Mouse (Mus musculus): ENCODE results near the gene Rnf39. TPM values are rescaled to one million over a fixed set of nuclear protein-coding genes. Genes with fewer than 3 reads are reported as not detected.

Gene Rnf39
- polyA plus RNA-seq, 1 experiment from 2014 or later: 2.2 TPM

DNA sequence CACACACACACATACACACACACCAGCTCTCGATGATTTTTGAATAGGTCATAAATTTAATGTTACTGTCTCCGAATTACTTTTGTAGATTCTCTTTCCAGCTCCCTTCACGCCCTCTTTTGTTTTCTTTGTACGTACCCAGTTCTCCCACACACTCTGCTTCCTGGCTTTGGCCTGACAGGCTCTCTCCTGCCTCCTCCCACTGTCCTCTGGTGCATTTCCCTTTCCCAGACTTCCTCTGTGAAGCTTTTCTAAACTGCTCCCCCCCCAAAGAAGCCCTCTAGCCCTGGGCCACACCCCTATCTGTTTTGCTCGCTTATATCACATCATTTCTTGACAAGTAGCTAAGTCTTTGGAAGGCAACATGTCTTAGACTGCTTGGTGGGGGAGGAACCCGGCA, 12.5 kb upstream of the Rnf39 start:
- Histone ChIP-seq H3K27me3 (replicated peaks; ENCODE audit: control insufficient read depth, insufficient read depth, low read length) (no peaks in the 10 kb centered on the region), H3K4me1 (replicated peaks; ENCODE audit: control insufficient read depth, insufficient read depth, low read length) (no peaks in the 10 kb centered on the region), H3K9me3 (ENCODE audit: control insufficient read depth) (no peaks in the 10 kb centered on the region), H3K36me3 (ENCODE audit: control insufficient read depth, insufficient read depth) (no peaks in the 10 kb centered on the region), H3K4me3 (ENCODE audit: low read depth, low read length) (no peak overlapping the region), H3K4me2 (replicated peaks; ENCODE audit: low read depth) (no peak overlapping the region), H3K27ac (ENCODE audit: low read depth, low read length) (no peak overlapping the region), H3K9ac (ENCODE audit: low read depth, low read length) (no peak overlapping the region)
- TF ChIP-seq CTCF (IDR thresholded peaks at IDR 0.05; ENCODE audit: low read depth): no peak
- ATAC-seq: no peak
- WGBS: 70% methylated on average over 6 of the region's 6 CpGs

DNA sequence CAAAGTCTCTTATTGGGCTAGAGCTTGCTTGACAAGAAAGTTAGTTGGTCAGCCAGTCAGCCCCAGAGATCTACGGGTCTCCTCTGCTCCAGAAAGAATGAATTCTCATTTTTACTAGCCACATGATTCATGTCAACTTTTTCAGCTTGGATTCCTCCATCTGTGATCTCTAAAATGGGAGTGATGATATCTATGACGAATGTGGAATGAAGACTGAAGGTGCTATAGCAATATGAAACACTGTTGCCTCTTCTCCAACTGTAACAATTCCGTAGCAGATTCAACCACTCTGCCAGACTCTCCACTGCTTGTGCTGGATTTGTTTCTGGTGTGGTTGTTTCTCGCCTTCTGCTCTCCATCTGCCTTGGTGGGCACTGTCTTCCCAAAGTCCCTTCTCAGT, 11.6 kb upstream of the Rnf39 start:
- H3K9ac ChIP-seq (ENCODE audit: low read depth, low read length): no peak overlapping the region
- H3K9me3 ChIP-seq (ENCODE audit: control insufficient read depth): no peaks in the 10 kb centered on the region
- no peak for ATAC-seq
- H3K27ac ChIP-seq (ENCODE audit: low read depth, low read length): no peak overlapping the region
- H3K4me2 ChIP-seq (replicated peaks; ENCODE audit: low read depth): no peak overlapping the region
- TF ChIP-seq CTCF (IDR thresholded peaks at IDR 0.05; ENCODE audit: low read depth): no peak
- no peaks in the 10 kb centered on the region for H3K27me3 ChIP-seq (replicated peaks; ENCODE audit: control insufficient read depth, insufficient read depth, low read length)
- H3K36me3 ChIP-seq (ENCODE audit: control insufficient read depth, insufficient read depth): no peaks in the 10 kb centered on the region
- H3K4me1 ChIP-seq (replicated peaks; ENCODE audit: control insufficient read depth, insufficient read depth, low read length): no peaks in the 10 kb centered on the region
- whole genome bisulfite sequencing: 81% methylated on average over 4 of the region's 4 CpGs
- H3K4me3 ChIP-seq (ENCODE audit: low read depth, low read length): no peak overlapping the region

DNA sequence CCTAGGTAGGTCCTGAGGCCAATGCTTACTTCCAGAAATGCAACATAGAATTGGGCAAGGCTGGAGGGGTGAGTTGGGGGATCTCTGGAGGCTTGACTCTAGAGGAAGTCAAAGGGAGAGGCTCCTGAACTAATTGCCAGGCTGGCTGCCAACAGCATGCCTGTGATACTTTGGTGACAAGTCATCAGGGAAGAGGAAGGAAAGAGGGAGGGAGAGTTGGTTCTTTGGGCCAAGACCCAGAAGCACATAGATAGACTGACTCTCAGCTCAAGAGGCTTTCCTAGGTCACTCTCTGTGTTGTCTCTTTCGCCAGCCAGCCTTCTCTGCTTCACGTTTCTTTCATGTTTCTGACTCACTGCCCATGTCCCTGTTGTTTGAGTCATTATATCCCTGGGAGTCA, 10.9 kb upstream of the Rnf39 start:
- no peak overlapping the region for H3K9ac ChIP-seq (ENCODE audit: low read depth, low read length)
- WGBS: 65% methylated on average over 2 of the region's 2 CpGs
- H3K4me1 ChIP-seq (replicated peaks; ENCODE audit: control insufficient read depth, insufficient read depth, low read length): no peaks in the 10 kb centered on the region
- H3K4me2 ChIP-seq (replicated peaks; ENCODE audit: low read depth): no peak overlapping the region
- H3K9me3 ChIP-seq (ENCODE audit: control insufficient read depth): no peaks in the 10 kb centered on the region
- no peak for ATAC-seq
- no peak overlapping the region for H3K27ac ChIP-seq (ENCODE audit: low read depth, low read length)
- no peaks in the 10 kb centered on the region for H3K27me3 ChIP-seq (replicated peaks; ENCODE audit: control insufficient read depth, insufficient read depth, low read length)
- H3K4me3 ChIP-seq (ENCODE audit: low read depth, low read length): no peak overlapping the region
- TF ChIP-seq CTCF (IDR thresholded peaks at IDR 0.05; ENCODE audit: low read depth): no peak
- no peaks in the 10 kb centered on the region for H3K36me3 ChIP-seq (ENCODE audit: control insufficient read depth, insufficient read depth)

DNA sequence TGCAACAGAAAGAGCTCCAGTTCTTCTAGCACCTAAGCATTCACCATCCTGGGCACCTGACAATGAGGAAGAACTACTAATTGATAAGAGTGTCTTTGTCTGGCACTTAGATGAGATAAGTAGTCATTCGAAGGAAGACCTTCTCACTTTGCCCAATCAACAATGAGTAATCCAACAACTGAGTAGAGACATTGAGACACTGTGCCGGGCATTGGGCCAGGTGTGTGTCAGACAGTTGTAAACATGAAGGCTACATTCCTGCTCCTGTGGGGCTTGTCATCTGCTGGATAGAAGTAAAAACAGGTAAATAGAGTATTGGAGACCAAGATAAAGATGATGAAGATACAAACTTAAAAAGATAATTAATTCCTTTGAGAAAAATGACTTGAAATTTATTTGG, 4.7 kb upstream of the Rnf39 start:
- Histone ChIP-seq H3K27me3 (replicated peaks; ENCODE audit: control insufficient read depth, insufficient read depth, low read length) (peaks cover 9% of the 10 kb centered on the region), H3K4me2 (replicated peaks; ENCODE audit: low read depth) (no peak overlapping the region), H3K4me1 (replicated peaks; ENCODE audit: control insufficient read depth, insufficient read depth, low read length) (no peaks in the 10 kb centered on the region; the same call in 1 of the 2 replicates), H3K27ac (ENCODE audit: low read depth, low read length) (no peak overlapping the region), H3K36me3 (ENCODE audit: control insufficient read depth, insufficient read depth) (no peaks in the 10 kb centered on the region), H3K9me3 (ENCODE audit: control insufficient read depth) (no peaks in the 10 kb centered on the region), H3K9ac (ENCODE audit: low read depth, low read length) (no peak overlapping the region), H3K4me3 (ENCODE audit: low read depth, low read length) (no peak overlapping the region)
- WGBS: 30% methylated on average over 2 of the region's 2 CpGs
- no peak for ATAC-seq
- no peak for TF ChIP-seq CTCF (IDR thresholded peaks at IDR 0.05; ENCODE audit: low read depth)

DNA sequence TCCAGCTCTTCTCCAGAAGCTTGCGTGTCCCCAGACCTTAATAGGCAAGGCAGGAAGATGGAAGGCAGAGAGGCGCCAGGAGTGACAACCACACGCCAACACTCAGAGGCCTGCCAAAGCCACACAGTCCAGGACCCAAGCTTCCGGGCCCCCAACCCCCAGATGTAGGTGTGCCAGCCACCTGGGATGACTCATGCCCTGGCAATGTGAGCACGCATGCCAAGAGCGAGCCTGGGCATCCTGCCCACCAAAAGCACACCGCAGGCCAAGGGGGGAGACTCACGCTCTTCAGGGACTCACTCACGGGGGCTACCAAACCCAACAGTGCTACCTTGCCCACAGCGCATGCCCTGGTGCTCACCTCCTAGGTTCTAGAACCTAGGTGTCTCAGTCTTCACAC, 327 bp upstream of the Rnf39 start:
- peak overlapping the region; percentile 45 for H3K4me3 ChIP-seq (ENCODE audit: low read depth, low read length)
- H3K27ac ChIP-seq (ENCODE audit: low read depth, low read length): no peak overlapping the region
- no peaks in the 10 kb centered on the region for H3K36me3 ChIP-seq (ENCODE audit: control insufficient read depth, insufficient read depth)
- no peaks in the 10 kb centered on the region; the same call in 1 of the 2 replicates for H3K4me1 ChIP-seq (replicated peaks; ENCODE audit: control insufficient read depth, insufficient read depth, low read length)
- 0 out of 2 replicates have a peak overlapping the region, but pooled peaks have one; percentile 45 for H3K9ac ChIP-seq (ENCODE audit: low read depth, low read length)
- 43% methylated on average over 10 of the region's 10 CpGs for WGBS
- peak overlapping the region; percentile 81 for H3K4me2 ChIP-seq (replicated peaks; ENCODE audit: low read depth)
- H3K27me3 ChIP-seq (replicated peaks; ENCODE audit: control insufficient read depth, insufficient read depth, low read length): peaks cover 35% of the 10 kb centered on the region
- ATAC-seq: peak; percentile 62
- TF ChIP-seq CTCF (IDR thresholded peaks at IDR 0.05; ENCODE audit: low read depth): no peak
- no peaks in the 10 kb centered on the region for H3K9me3 ChIP-seq (ENCODE audit: control insufficient read depth)

DNA sequence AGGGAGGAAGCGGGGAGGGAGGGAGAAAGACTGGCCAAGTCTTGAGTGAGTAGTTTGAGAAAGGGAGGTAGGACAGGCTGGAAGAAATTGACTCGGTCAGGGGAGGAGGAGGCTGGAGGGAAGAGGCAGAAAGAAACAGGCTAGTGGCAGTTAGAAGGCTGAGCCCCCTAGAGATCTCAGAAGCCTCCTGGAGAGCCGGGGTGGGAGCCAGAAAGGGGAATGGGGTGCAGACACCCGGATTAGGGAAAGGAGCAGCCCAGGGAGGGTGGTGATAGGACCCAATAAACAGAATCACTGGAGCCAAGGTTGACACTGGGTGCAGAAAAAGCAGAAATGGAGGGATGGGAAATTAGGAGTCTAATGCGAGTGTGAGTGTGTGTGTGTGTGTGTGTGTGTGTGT, 973 bp downstream of the Rnf39 start:
- H3K9me3 ChIP-seq (ENCODE audit: control insufficient read depth): no peaks in the 10 kb centered on the region
- 30% methylated on average over 5 of the region's 5 CpGs for whole genome bisulfite sequencing
- H3K9ac ChIP-seq (ENCODE audit: low read depth, low read length): no peak overlapping the region
- no peak for ATAC-seq
- H3K4me2 ChIP-seq (replicated peaks; ENCODE audit: low read depth): no peak overlapping the region
- peak overlapping the region; percentile 45 for H3K4me3 ChIP-seq (ENCODE audit: low read depth, low read length)
- H3K4me1 ChIP-seq (replicated peaks; ENCODE audit: control insufficient read depth, insufficient read depth, low read length): no peaks in the 10 kb centered on the region; the same call in 1 of the 2 replicates
- no peak for TF ChIP-seq CTCF (IDR thresholded peaks at IDR 0.05; ENCODE audit: low read depth)
- H3K36me3 ChIP-seq (ENCODE audit: control insufficient read depth, insufficient read depth): peaks cover 4% of the 10 kb centered on the region; the same call in 1 of the 2 replicates
- H3K27ac ChIP-seq (ENCODE audit: low read depth, low read length): no peak overlapping the region
- H3K27me3 ChIP-seq (replicated peaks; ENCODE audit: control insufficient read depth, insufficient read depth, low read length): peaks cover 35% of the 10 kb centered on the region

Data from intestine, postnatal 0 days (tissue).